Mouse (Mus musculus): ENCODE measurements around the gene Ttc12.

Ttc12 gene

DNA sequence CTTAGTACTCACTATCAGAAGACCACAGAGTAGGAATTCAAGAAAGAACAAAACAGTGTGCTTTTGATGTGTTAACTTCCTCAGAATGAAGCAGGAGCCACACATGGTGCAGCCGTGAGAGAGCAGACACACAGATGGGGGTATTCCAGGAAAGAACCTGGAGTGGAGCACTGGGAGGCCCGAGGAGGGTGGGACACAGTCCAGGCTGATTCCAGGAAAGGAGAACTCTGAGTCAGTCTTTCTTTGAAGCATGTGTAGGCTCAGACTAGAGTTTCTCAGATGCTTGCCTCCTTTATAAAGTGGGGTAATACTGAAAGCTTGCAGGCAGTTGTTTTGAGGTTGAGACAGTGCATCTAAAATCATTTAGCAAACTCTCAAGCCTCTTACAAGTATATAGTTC is 93.8 kb downstream of the Ttc12 start:
- no peak for DNase-seq (ENCODE audit: low spot score in 2 of 2)
